Mouse (Mus musculus) spleen, adult 2 months (tissue): ENCODE data around the gene Cdc42. TPM values are rescaled to one million over a fixed set of nuclear protein-coding genes. Genes with fewer than 3 reads are reported as not detected.

ENCODE experiments used
- DNase-seq, 2 experiments: peaks; one replicate each; pipeline versions ENCODE4 v3.0.0 to v3.0.0-alpha.2; 2012 to 2021; ENCODE audit warnings: low spot score in 2 of 2, low read depth in 1 of 2
- H3K27ac ChIP-seq: fragments of 200-500 bp; 2 replicates; pipeline ENCODE4 v1.5.1; 2012; ENCODE audit warnings: low read length, inconsistent platforms; ENCODE audit not compliant: insufficient read depth
- H3K27me3 ChIP-seq: fragments of 200-500 bp; 2 replicates; pipeline ENCODE4 v1.6.1; 2012; ENCODE audit warnings: mild to moderate bottlenecking, moderate library complexity, low read length, inconsistent platforms; ENCODE audit not compliant: control insufficient read depth, insufficient read depth
- H3K36me3 ChIP-seq: fragments of 200-500 bp; 2 replicates; pipeline ENCODE4 v1.6.1; 2012; ENCODE audit warnings: mild to moderate bottlenecking, low read length, inconsistent platforms; ENCODE audit not compliant: control insufficient read depth, insufficient read depth
- H3K4me1 ChIP-seq: fragments of 200-500 bp; 2 replicates; pipeline ENCODE4 v1.6.1; 2011; ENCODE audit warnings: inconsistent platforms; ENCODE audit not compliant: control insufficient read depth, insufficient read depth, insufficient read length
- H3K4me3 ChIP-seq: fragments of 200-500 bp; 2 replicates; pipeline ENCODE4 v1.5.1; 2011; ENCODE audit warnings: mild to moderate bottlenecking, inconsistent platforms; ENCODE audit not compliant: insufficient read depth, insufficient read length; ENCODE audit errors: extremely low read depth
- CTCF ChIP-seq: fragments of 200-500 bp; IDR thresholded peaks from 2 replicates; pipeline ENCODE4 v1.5.1; 2011; ENCODE audit warnings: mild to moderate bottlenecking, inconsistent platforms; ENCODE audit not compliant: insufficient read depth, insufficient read length, insufficient replicate concordance; ENCODE audit errors: extremely low read depth
- POLR2A ChIP-seq: fragments of 200-500 bp; IDR thresholded peaks from 2 replicates; pipeline ENCODE4 v1.6.1; 2011; ENCODE audit warnings: low read depth, low read length, inconsistent platforms
- WGBS: fragments of 180-500 bp; shearing (Covaris S2); methylation state at CpG from one replicate; pipeline ENCODE4 v1.1.7; 2018; 5-methylcytosine and 5-hydroxymethylcytosine counted together
- polyA plus RNA-seq: library from polyadenylated mRNA; depleted of rRNA; stranded (reverse); fragments of >200 nt; gene quantifications from 2 replicates; pipeline ENCODE4 v1.2.3, GENCODE M21; 2012

Cdc42 gene
- polyA plus RNA-seq, 1 experiment = 55.5 TPM

GRCm38 (mm10) chr4:137342816-137343215 lies 14.7 kb downstream of the Cdc42 start:
- WGBS = 21% methylated on average over 1 of the region's 1 CpGs
- H3K27ac ChIP-seq = no peak overlapping the region
- no peaks in the 10 kb centered on the region for H3K27me3 ChIP-seq
- peaks cover 4% of the 10 kb centered on the region for H3K36me3 ChIP-seq
- peaks cover 17% of the 10 kb centered on the region for H3K4me1 ChIP-seq
- TF ChIP-seq CTCF (no peak), POLR2A (no peak)
- no peak overlapping the region for H3K4me3 ChIP-seq
- DNase-seq = no peak

DNA sequence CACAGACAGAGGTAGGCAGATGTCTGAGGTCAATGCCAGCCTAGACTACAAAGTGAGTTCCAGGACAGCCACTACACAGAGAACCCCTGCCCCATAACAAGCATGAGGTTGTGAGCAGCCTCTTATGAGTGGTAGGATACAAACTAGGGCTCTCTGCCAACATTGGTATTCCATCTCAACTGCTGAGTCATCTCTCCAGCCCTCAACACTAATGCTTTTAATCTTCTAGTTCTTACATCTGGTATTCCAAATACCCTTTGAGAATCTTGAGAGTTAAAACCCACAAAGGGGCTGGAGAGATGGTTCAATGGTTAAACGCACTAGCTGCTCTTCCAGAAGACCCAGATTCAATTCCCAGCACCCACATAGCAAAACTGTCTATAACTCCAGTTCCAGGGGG lies 18.1 kb downstream of the Cdc42 start:
- H3K27ac ChIP-seq = no peak overlapping the region
- DNase-seq = no peak
- H3K4me1 ChIP-seq = peaks cover 9% of the 10 kb centered on the region
- H3K4me3 ChIP-seq = no peak overlapping the region
- WGBS = 60% methylated on average over 1 of the region's 1 CpGs
- peaks cover 13% of the 10 kb centered on the region for H3K36me3 ChIP-seq
- no peak for TF ChIP-seq POLR2A
- no peak for TF ChIP-seq CTCF
- H3K27me3 ChIP-seq = no peaks in the 10 kb centered on the region

DNA sequence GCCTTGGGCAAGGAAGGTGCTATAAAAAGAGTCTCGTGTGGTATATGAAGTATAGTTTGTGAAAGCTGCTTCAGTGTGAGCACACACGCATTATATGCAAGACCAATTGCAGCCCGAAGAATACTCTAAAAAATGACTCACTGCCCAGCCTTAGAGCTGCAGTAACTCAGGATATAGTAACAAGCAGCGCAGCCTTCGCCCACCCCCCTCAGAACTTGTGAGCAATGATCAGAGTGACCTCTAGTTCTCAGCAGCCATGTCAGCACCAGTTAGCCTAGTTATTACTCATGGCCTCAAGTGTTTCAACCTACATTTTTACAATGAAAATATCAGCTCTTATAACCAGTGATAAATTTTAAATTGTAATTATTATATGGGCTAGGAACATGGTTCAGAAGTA lies 21.1 kb downstream of the Cdc42 start:
- H3K36me3 ChIP-seq = peaks cover 28% of the 10 kb centered on the region
- TF ChIP-seq CTCF = no peak
- no peak for TF ChIP-seq POLR2A
- H3K27ac ChIP-seq = no peak overlapping the region
- H3K4me1 ChIP-seq = peaks cover 6% of the 10 kb centered on the region
- no peak overlapping the region for H3K4me3 ChIP-seq
- DNase-seq = no peak
- WGBS = 89% methylated on average over 5 of the region's 5 CpGs
- no peaks in the 10 kb centered on the region for H3K27me3 ChIP-seq

GRCm38 (mm10) chr4:137332051-137332450 lies 25.5 kb downstream of the Cdc42 start:
- Histone ChIP-seq H3K27ac (no peak overlapping the region), H3K4me3 (no peak overlapping the region), H3K27me3 (no peaks in the 10 kb centered on the region), H3K4me1 (no peaks in the 10 kb centered on the region; the same call in 1 of the 2 replicates), H3K36me3 (peaks cover 49% of the 10 kb centered on the region)
- no peak for DNase-seq
- TF ChIP-seq CTCF = no peak
- no peak for TF ChIP-seq POLR2A

GRCm38 (mm10) chr4:137326494-137326893 lies 31.0 kb downstream of the Cdc42 start:
- 80% methylated on average over 3 of the region's 3 CpGs for WGBS
- Histone ChIP-seq H3K4me1 (no peaks in the 10 kb centered on the region; the same call in 1 of the 2 replicates), H3K27ac (no peak overlapping the region), H3K4me3 (no peak overlapping the region), H3K27me3 (no peaks in the 10 kb centered on the region), H3K36me3 (peaks cover 51% of the 10 kb centered on the region)
- no peak for DNase-seq
- TF ChIP-seq CTCF = no peak
- no peak for TF ChIP-seq POLR2A

DNA sequence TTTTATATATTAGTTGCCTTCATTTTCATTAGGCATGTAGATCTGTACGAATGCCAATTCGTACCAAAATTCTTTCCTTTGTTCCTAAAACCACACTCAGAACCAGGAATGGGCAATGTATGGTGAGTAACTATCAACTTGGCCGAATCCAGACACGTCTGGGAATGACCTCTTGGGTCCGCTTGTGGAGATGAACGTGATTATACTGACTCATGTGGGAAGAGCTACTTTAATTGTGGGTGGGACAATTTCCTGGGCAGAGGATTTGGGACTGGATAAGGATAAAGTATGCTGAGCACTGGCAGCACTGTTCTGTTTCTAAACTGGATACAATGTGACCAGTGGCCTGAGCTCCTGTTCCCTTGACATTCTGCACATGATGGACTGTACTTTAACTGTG lies 32.6 kb downstream of the Cdc42 start:
- no peaks in the 10 kb centered on the region for H3K27me3 ChIP-seq
- no peak for TF ChIP-seq POLR2A
- TF ChIP-seq CTCF = no peak
- peaks cover 58% of the 10 kb centered on the region for H3K36me3 ChIP-seq
- H3K4me3 ChIP-seq = no peak overlapping the region
- H3K4me1 ChIP-seq = no peaks in the 10 kb centered on the region; the same call in 1 of the 2 replicates
- WGBS = 92% methylated on average over 6 of the region's 6 CpGs
- DNase-seq = no peak
- no peak overlapping the region for H3K27ac ChIP-seq

DNA sequence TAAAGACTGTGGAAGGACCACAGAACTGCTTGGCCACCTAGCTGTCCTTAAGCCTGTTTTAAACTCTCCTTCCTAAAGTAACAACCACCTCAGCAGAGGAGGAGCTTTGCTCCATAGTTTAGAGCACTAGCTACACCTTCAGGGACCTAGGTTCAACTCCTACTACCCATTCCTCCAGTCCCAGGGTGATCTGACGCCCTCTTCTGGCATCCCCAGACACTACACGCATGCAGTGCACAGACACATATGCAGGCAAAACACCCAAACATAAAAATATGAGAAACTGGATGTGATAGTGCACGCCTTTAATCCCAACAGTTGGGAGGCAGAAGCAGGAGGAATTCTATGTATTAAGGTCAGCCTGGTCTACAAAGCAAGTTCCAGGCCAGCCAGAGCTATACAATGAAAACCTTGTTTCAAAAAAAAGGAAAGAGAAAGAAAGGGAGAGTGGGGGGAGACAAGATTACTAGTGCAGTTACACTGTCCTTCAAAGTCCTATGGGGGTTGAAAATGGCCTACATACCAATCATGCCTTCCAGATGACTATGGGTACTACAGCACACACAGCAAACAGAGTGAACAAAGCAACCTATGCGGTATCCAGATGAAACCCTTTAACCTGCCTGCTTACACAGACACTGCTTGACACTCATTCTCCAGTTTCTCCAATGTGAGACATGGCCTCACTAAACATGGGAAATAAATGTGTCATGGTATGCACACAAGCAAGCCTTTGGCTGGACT lies 41.3 kb downstream of the Cdc42 start:
- DNase-seq = no peak
- no peaks in the 10 kb centered on the region for H3K4me1 ChIP-seq
- TF ChIP-seq CTCF (no peak), POLR2A (no peak)
- no peaks in the 10 kb centered on the region for H3K27me3 ChIP-seq
- H3K27ac ChIP-seq = no peak overlapping the region
- no peak overlapping the region for H3K4me3 ChIP-seq
- H3K36me3 ChIP-seq = peaks cover 19% of the 10 kb centered on the region
- WGBS = 94% methylated on average over 4 of the region's 4 CpGs
